Mouse (Mus musculus): ENCODE measurements around the gene Ppp1r14c. TPM values are rescaled to one million over a fixed set of nuclear protein-coding genes. Genes with fewer than 3 reads are reported as not detected.

Ppp1r14c gene
- total and polyA plus RNA-seq, 3 experiments, result 0.16 TPM; not detected in 2

DNA sequence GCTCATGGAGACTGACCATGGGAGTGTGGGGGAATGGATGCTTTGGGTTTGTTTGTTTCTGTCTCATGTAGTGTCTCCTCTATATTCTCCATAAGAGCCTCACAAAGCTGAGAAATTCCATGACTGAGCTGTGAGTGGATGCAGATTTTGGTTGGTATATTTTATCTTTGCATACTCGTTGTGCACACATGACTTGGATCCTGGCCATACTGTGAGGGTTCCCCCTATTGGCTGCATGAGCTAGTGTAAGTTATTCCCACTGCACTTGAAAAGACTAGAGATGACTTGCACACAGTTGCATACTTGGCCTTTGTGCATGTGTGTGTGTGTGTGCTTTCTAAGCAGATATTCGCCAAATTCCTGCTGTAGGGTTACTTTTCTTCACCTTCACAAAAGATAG lies 40.4 kb downstream of the Ppp1r14c start:
- Histone ChIP-seq H3K36me3 (replicated peaks) (no peaks in the 10 kb centered on the region), H3K27me3 (ENCODE audit: insufficient read depth, low read length) (no peaks in the 10 kb centered on the region), H3K9me3 (replicated peaks) (no peaks in the 10 kb centered on the region), H3K4me1 (ENCODE audit: insufficient read depth, low read depth, low read length) (no peaks in the 10 kb centered on the region), H3K4me3 (ENCODE audit: low read depth, low read length) (no peak overlapping the region)
- no peak for DNase-seq (ENCODE audit: low spot score)
- no peak for ATAC-seq (ENCODE audit: extremely low read depth, insufficient number of reproducible peaks, low FRiP score, poor library complexity, severe bottlenecking)
- TF ChIP-seq POLR2AphosphoS5 (IDR thresholded peaks at IDR 0.05; ENCODE audit: insufficient replicate concordance, low read depth, low read length), result no peak
- no peak for TF ChIP-seq TAL1 (conservative IDR thresholded peaks at IDR 0.05; ENCODE audit: low read depth, low read length)
- TF ChIP-seq CTCF (IDR thresholded peaks at IDR 0.05; ENCODE audit: low read depth, low read length), result no peak

DNA sequence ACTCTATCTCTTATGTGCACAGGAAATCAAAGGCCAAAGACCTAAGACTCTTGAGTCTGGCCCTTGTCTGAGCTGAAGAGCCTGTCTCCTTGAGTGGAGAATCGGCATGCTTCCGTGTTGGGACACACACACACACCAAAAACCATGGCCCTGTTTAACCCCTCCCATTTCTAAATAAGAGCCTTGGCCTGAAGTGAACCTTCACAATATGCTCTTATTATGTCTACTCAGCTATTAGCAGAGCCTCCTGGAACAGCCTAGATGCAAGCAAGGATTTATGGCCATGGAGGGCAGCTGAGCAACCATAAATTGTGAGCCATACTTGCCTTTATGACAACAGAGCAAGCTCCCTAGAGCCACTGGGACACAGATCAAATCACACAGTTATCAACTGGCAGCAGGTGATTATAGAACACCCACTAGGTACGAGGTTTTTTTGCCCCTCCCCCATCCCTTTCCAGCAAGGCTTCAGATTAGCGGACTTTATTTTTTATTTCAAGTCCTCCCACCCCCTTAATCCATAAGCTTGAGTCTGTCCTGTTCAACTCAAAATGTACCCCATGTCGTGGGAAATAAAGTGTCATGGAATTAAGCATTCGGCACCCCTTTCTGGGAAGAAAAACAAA lies 42.3 kb downstream of the Ppp1r14c start:
- no peak overlapping the region for H3K4me3 ChIP-seq (ENCODE audit: low read depth, low read length)
- no peaks in the 10 kb centered on the region for H3K27me3 ChIP-seq (ENCODE audit: insufficient read depth, low read length)
- DNase-seq (ENCODE audit: low spot score) (no peak), ATAC-seq (ENCODE audit: extremely low read depth, insufficient number of reproducible peaks, low FRiP score, poor library complexity, severe bottlenecking) (no peak)
- no peaks in the 10 kb centered on the region for H3K9me3 ChIP-seq (replicated peaks)
- no peak for TF ChIP-seq CTCF (IDR thresholded peaks at IDR 0.05; ENCODE audit: low read depth, low read length)
- TF ChIP-seq TAL1 (conservative IDR thresholded peaks at IDR 0.05; ENCODE audit: low read depth, low read length), result no peak
- TF ChIP-seq GATA2 (IDR thresholded peaks at IDR 0.05; ENCODE audit: borderline replicate concordance, low read depth, low read length), result no peak
- TF ChIP-seq POLR2AphosphoS5 (IDR thresholded peaks at IDR 0.05; ENCODE audit: insufficient replicate concordance, low read depth, low read length), result no peak
- no peak for TF ChIP-seq GATA1 (IDR thresholded peaks at IDR 0.05; ENCODE audit: borderline replicate concordance, low read length)
- H3K36me3 ChIP-seq (replicated peaks), result no peaks in the 10 kb centered on the region
- no peaks in the 10 kb centered on the region for H3K4me1 ChIP-seq (ENCODE audit: insufficient read depth, low read depth, low read length)

DNA sequence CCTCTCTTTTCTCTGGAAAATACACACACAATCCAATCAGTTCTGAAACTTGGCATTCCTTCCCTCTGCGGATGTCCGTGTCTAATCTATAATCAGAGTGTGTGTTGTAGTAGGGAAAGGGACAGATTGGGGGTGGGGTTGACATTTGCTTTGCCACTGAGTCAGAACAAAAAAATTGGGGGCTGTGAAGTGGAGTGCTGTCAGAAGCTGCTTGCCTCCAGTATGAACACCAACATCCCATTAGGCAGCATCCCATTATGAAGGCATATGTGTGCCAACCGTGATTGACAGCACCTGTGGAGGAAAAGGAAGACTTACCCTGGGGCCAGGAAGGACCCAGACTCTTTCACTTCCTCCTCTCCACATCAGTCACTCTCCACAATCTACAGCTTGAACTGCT lies 42.8 kb downstream of the Ppp1r14c start:
- DNase-seq (ENCODE audit: low spot score) (no peak), ATAC-seq (ENCODE audit: extremely low read depth, insufficient number of reproducible peaks, low FRiP score, poor library complexity, severe bottlenecking) (no peak)

DNA sequence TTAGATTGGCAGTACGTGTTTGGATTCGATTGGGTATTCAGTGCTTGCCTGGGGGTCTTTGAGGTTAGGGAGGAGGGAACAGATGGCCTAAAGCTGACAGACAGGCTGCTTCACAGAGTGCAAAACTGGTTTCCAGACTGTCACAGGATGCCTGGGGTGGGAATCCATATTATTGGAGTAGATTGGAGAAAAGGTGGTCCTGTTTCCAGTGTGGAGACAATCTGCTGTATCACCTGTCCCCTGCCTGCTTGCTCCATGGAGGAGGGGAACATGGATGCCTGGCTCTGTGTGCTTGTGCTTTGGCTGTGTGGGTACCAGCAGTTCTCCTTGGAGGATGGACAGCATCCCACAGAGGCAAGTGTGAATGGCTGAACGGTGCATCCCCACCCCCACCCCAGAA lies 45.4 kb downstream of the Ppp1r14c start:
- no peaks in the 10 kb centered on the region for H3K9me3 ChIP-seq (replicated peaks)
- no peaks in the 10 kb centered on the region for H3K36me3 ChIP-seq (replicated peaks)
- no peaks in the 10 kb centered on the region for H3K27me3 ChIP-seq (ENCODE audit: insufficient read depth, low read length)
- ATAC-seq (ENCODE audit: extremely low read depth, insufficient number of reproducible peaks, low FRiP score, poor library complexity, severe bottlenecking), result no peak
- H3K4me3 ChIP-seq (ENCODE audit: low read depth, low read length), result no peak overlapping the region
- DNase-seq (ENCODE audit: low spot score), result no peak
- TF ChIP-seq GATA2 (IDR thresholded peaks at IDR 0.05; ENCODE audit: borderline replicate concordance, low read depth, low read length) (no peak), POLR2AphosphoS5 (IDR thresholded peaks at IDR 0.05; ENCODE audit: insufficient replicate concordance, low read depth, low read length) (no peak), GATA1 (IDR thresholded peaks at IDR 0.05; ENCODE audit: borderline replicate concordance, low read length) (no peak), TAL1 (conservative IDR thresholded peaks at IDR 0.05; ENCODE audit: low read depth, low read length) (no peak), CTCF (IDR thresholded peaks at IDR 0.05; ENCODE audit: low read depth, low read length) (no peak)
- no peaks in the 10 kb centered on the region for H3K4me1 ChIP-seq (ENCODE audit: insufficient read depth, low read depth, low read length)

More for the DNA sequence above, 42.8 kb downstream of the Ppp1r14c start:
- Histone ChIP-seq H3K9me3 (replicated peaks) (no peaks in the 10 kb centered on the region), H3K4me1 (ENCODE audit: insufficient read depth, low read depth, low read length) (no peaks in the 10 kb centered on the region), H3K27me3 (ENCODE audit: insufficient read depth, low read length) (no peaks in the 10 kb centered on the region), H3K4me3 (ENCODE audit: low read depth, low read length) (no peak overlapping the region), H3K36me3 (replicated peaks) (no peaks in the 10 kb centered on the region)
- no peak for TF ChIP-seq POLR2AphosphoS5 (IDR thresholded peaks at IDR 0.05; ENCODE audit: insufficient replicate concordance, low read depth, low read length)
- TF ChIP-seq GATA1 (IDR thresholded peaks at IDR 0.05; ENCODE audit: borderline replicate concordance, low read length), result no peak
- TF ChIP-seq TAL1 (conservative IDR thresholded peaks at IDR 0.05; ENCODE audit: low read depth, low read length), result no peak
- no peak for TF ChIP-seq GATA2 (IDR thresholded peaks at IDR 0.05; ENCODE audit: borderline replicate concordance, low read depth, low read length)
- TF ChIP-seq CTCF (IDR thresholded peaks at IDR 0.05; ENCODE audit: low read depth, low read length), result no peak

DNA sequence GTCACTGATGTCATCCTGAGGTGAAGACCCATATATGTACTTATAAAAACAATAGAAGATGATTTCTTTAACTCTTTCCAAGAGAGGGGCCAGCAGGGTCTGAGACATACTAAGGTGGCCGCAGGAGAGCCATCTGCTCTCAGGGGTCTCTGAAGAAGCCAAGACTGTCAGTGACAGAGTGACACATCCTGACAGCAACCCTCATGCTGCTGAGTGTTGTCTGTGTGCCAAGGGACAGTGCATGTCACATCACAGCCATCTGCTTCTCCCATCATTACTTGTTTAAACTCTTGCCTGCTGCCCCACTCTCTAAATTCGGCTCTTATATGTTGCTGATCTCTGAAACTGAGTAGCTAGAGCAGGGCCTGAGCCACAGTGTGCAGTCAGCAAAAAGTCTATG lies 45.8 kb downstream of the Ppp1r14c start:
- no peak for TF ChIP-seq GATA1 (IDR thresholded peaks at IDR 0.05; ENCODE audit: borderline replicate concordance, low read length)
- no peak for TF ChIP-seq TAL1 (conservative IDR thresholded peaks at IDR 0.05; ENCODE audit: low read depth, low read length)
- no peak for TF ChIP-seq CTCF (IDR thresholded peaks at IDR 0.05; ENCODE audit: low read depth, low read length)
- TF ChIP-seq GATA2 (IDR thresholded peaks at IDR 0.05; ENCODE audit: borderline replicate concordance, low read depth, low read length), result no peak
- TF ChIP-seq POLR2AphosphoS5 (IDR thresholded peaks at IDR 0.05; ENCODE audit: insufficient replicate concordance, low read depth, low read length), result no peak
- DNase-seq (ENCODE audit: low spot score) (no peak), ATAC-seq (ENCODE audit: extremely low read depth, insufficient number of reproducible peaks, low FRiP score, poor library complexity, severe bottlenecking) (no peak)
- Histone ChIP-seq H3K36me3 (replicated peaks) (no peaks in the 10 kb centered on the region), H3K27me3 (ENCODE audit: insufficient read depth, low read length) (no peaks in the 10 kb centered on the region), H3K4me3 (ENCODE audit: low read depth, low read length) (no peak overlapping the region), H3K9me3 (replicated peaks) (no peaks in the 10 kb centered on the region), H3K4me1 (ENCODE audit: insufficient read depth, low read depth, low read length) (no peaks in the 10 kb centered on the region)

DNA sequence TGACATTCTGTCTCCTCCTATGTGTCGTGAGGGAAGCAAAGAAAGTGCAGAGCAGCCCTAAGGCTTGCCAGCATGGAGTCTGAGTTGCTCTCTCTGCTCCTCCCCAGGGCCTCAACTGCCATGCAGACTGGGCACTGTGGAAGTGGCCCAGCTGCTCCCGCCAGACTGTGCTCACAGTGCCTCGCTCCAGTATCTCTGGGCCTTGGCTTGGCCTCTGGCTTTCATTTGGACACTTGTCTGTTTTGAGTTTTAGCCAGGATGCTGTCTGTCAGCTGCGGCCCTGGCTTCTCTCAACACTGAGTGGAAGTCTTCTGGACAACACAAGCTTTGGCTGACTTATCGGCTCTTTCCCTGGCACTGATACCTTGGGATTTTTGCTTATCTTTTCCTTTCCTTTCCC lies 49.0 kb downstream of the Ppp1r14c start:
- no peaks in the 10 kb centered on the region for H3K27me3 ChIP-seq (ENCODE audit: insufficient read depth, low read length)
- no peak overlapping the region for H3K4me3 ChIP-seq (ENCODE audit: low read depth, low read length)
- TF ChIP-seq CTCF (IDR thresholded peaks at IDR 0.05; ENCODE audit: low read depth, low read length), result no peak
- TF ChIP-seq TAL1 (conservative IDR thresholded peaks at IDR 0.05; ENCODE audit: low read depth, low read length), result no peak
- TF ChIP-seq POLR2AphosphoS5 (IDR thresholded peaks at IDR 0.05; ENCODE audit: insufficient replicate concordance, low read depth, low read length), result no peak
- no peak for TF ChIP-seq GATA2 (IDR thresholded peaks at IDR 0.05; ENCODE audit: borderline replicate concordance, low read depth, low read length)
- no peak for TF ChIP-seq GATA1 (IDR thresholded peaks at IDR 0.05; ENCODE audit: borderline replicate concordance, low read length)
- no peaks in the 10 kb centered on the region for H3K9me3 ChIP-seq (replicated peaks)
- no peaks in the 10 kb centered on the region for H3K4me1 ChIP-seq (ENCODE audit: insufficient read depth, low read depth, low read length)
- ATAC-seq (ENCODE audit: extremely low read depth, insufficient number of reproducible peaks, low FRiP score, poor library complexity, severe bottlenecking) (no peak), DNase-seq (ENCODE audit: low spot score) (no peak)
- H3K36me3 ChIP-seq (replicated peaks), result no peaks in the 10 kb centered on the region
